Mouse (Mus musculus) monocyte, adult 2 months (primary cell): Measurements from ENCODE around the gene Slc25a38.
A peak's percentile ranks its signal among the peaks of the same experiment; 100 is the strongest.

Source experiments
- DNase-seq, 2 experiments: peaks; one replicate each; pipeline ENCODE4 v3.0.0; 2022; ENCODE audit warnings: low spot score in 2 of 2, low read depth in 1 of 2

The Slc25a38 gene

DNA sequence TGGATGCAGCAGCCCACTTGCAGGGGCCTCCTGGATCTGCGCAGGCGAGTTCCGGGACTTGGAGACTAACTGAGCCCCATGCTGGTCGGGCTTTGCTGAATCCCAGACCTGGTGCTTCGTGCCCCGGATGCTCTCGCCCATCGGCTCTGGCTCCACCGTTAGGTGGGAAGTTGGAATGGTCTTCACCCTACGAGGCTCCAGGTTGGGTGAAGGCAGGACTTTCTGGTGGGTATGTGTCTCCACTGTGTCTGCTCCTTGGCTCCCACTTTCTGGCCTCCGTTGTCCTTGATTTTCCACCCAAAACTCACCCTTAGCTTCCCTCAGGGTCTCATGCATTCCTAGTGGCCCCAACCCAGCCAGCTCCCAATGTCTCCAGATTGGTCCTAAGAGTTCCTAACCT is 25.3 kb downstream of the Slc25a38 start:
- no peak for DNase-seq

GRCm38 (mm10) chr9:120140652-120141051 is 30.5 kb downstream of the Slc25a38 start:
- peak in 1 of 2 experiments; percentile 40 for DNase-seq

DNA sequence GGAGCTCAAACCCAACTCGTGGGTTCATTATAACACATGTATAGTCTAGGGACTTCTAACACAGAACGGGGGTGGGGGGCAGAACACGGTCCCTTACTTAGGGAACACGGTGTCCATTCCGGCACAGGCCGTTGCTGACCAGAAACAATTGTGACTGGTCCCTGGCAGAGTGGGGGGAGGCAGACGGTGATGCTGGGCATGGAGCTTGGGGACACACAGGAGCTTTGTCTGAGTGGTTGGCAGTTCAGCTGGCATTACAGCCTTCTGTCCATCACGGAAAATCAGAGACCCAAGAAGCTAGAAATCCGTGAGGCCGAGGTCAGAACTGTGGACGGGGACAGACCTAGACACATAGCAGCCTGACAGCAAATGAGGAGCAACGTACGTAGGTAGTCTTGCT is 34.3 kb downstream of the Slc25a38 start:
- no peak for DNase-seq

DNA sequence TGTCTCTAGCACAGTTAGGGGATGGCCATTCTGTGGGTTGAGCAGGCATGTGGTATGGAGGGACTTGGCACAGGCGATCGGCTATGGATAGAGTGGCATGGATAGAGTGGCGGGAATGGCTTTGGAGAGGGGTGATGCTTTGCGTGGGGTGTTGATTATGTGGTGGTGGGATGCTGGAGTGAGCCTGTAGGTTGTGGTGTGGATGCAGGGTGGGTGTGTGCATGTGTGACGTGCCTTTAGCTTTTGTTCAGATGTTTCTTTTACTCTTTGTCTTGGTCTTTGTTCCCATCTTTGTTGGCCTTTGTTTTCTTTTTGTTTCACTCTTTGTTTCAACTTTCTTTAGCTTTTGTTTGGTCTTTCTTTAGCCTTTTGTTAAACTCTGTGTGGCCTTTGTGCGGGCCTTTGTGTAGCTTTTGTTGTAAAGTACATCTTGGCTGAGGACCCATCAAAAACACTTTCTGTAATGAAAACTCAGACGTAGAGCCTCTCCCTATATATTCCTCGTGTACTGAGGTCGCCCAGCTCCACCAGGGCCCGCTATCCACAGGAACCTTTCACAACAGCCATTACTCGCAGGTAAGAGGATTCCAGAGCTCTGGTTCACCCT is 39.2 kb downstream of the Slc25a38 start, which contains the start of gene Mobp:
Mobp (plus strand) TSS at position 486 of the 607 bp plus-strand sequence.
- DNase-seq: no peak

- DNase-seq: no peak
Observed at GRCm38 (mm10) chr9:120151152-120151551, 41.0 kb downstream of the Slc25a38 start.

- DNase-seq: no peak
Observed at GRCm38 (mm10) chr9:120151906-120152399, 41.8 kb downstream of the Slc25a38 start.

DNA sequence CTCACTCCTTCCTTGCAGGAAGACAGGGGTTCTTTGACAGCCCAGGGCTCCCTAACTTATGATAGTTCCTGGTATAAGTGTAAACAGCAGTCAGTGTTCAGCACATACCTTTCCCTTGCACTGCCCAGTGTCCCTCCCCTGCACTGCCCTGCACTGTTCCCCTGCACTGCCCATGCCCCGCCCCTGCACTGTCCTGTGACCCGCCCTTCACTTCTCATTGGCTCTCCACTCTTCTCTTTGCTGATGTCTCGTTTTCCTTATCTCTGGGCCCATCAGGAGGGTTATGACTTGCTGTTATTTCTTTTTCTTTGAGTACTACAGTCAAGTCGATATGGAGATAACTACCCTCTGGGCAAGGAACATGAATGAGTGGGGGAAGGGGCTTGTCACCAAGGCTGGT is 47.9 kb downstream of the Slc25a38 start:
- no peak for DNase-seq

GRCm38 (mm10) chr9:120163862-120164261 is 53.7 kb downstream of the Slc25a38 start:
- DNase-seq: no peak

DNA sequence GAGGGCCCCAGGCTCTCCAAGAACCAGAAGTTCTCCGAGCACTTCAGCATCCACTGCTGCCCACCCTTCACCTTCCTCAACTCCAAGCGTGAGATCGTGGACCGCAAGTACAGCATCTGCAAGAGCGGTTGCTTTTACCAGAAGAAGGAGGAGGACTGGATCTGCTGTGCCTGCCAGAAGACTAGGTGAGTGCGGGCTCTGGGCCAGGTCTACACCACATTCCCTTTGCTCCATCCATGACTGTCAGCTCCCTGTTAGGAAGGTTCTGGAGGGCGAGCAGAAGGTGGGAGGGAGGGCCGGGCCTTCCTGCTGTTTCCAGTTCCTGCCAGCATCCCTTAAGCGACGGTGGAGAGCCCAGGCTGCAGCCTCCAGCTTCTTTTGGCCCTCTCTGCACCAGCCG is 57.7 kb downstream of the Slc25a38 start:
- no peak for DNase-seq

- peak in 1 of 2 experiments; percentile 27 for DNase-seq
Observed at GRCm38 (mm10) chr9:120171295-120171694, 61.1 kb downstream of the Slc25a38 start.
